Mouse (Mus musculus) neutrophil, adult 59 days (primary cell): ENCODE measurements around the gene Ccz1. TPM values are rescaled to one million over a fixed set of nuclear protein-coding genes. Genes with fewer than 3 reads are reported as not detected.

Source experiments
- total RNA-seq, 2 experiments: library from RNA; stranded (reverse); gene quantifications; 1 replicate in 1 of 2; 2 replicates in 1 of 2; pipeline ENCODE4 v1.2.4; 2023

Ccz1 gene
- 10 to 100 TPM; 44.6 to 52.1 TPM for total RNA-seq

GRCm38 (mm10) chr5:144014551-144015311, at the start of gene Ccz1:
TSS of gene Ccz1 (minus strand) at chr5:144014877.

GRCm38 (mm10) chr5:144026620-144027263, 12.1 kb upstream of the Ccz1 start, which contains the start of gene Ocm:
TSS of gene Ocm (minus strand) at chr5:144026670.

Other genes starting within 250 kb of the Ccz1 start
- gene Eif2ak1, start 197.1 kb downstream of the Ccz1 start, total RNA-seq: 10 to 100 TPM; 45.6 to 49.0 TPM
- gene Ankrd61, start 117.2 kb downstream of the Ccz1 start, total RNA-seq: not detected
- 10 to 100 TPM; 11.3 to 12.9 TPM for gene Aimp2, start 105.0 kb downstream of the Ccz1 start, total RNA-seq
- gene Pms2, start 104.9 kb downstream of the Ccz1 start, total RNA-seq: 10 to 100 TPM; 10.9 to 14.4 TPM
- gene Gm42421, start 86.7 kb downstream of the Ccz1 start, total RNA-seq: under 1 TPM in 1 of 2 experiments, not detected in 1; 0.56 TPM
- gene Rsph10b, start 81.8 kb downstream of the Ccz1 start, total RNA-seq: under 1 TPM in 1 of 2 experiments, not detected in 1; 0.13 TPM
- gene Ocm, start 11.8 kb upstream of the Ccz1 start, total RNA-seq: not detected
- 10 to 100 TPM; 63.6 to 67.2 TPM for gene Lmtk2, start 85.6 kb upstream of the Ccz1 start, total RNA-seq
- 1 to 10 TPM in 1 of 2 experiments, under 1 TPM in 1; 0.66 to 2.0 TPM for gene Bhlha15, start 175.4 kb upstream of the Ccz1 start, total RNA-seq
- gene Tecpr1, start 208.7 kb upstream of the Ccz1 start, total RNA-seq: 10 to 100 TPM; 35.8 to 36.8 TPM
- 10 to 100 TPM; 65.0 to 86.7 TPM for gene Bri3, start 229.6 kb upstream of the Ccz1 start, total RNA-seq